Mouse (Mus musculus): ENCODE data around the gene Fxyd1. TPM values are rescaled to one million over a fixed set of nuclear protein-coding genes. Genes with fewer than 3 reads are reported as not detected.
A peak's percentile ranks its signal among the peaks of the same experiment; 100 is the strongest.

Fxyd1 gene
- total RNA-seq, 1 experiment from 2014 or later: not detected

- ATAC-seq (replicated peaks; ENCODE audit: insufficient number of reproducible peaks, low FRiP score, low TSS enrichment, poor library complexity, severe bottlenecking): no peak; the same call in 1 of the 2 replicates
These were observed 20.1 kb downstream of the Fxyd1 start for GRCm38 (mm10) chr7:31036917-31037316.

GRCm38 (mm10) chr7:31035291-31035690, 21.7 kb downstream of the Fxyd1 start:
- ATAC-seq (replicated peaks; ENCODE audit: insufficient number of reproducible peaks, low FRiP score, low TSS enrichment, poor library complexity, severe bottlenecking): no peak

GRCm38 (mm10) chr7:31034789-31035188, 22.2 kb downstream of the Fxyd1 start:
- no peak for ATAC-seq (replicated peaks; ENCODE audit: insufficient number of reproducible peaks, low FRiP score, low TSS enrichment, poor library complexity, severe bottlenecking)

- peak; percentile 75 for ATAC-seq (replicated peaks; ENCODE audit: insufficient number of reproducible peaks, low FRiP score, low TSS enrichment, poor library complexity, severe bottlenecking)
These were observed 23.4 kb downstream of the Fxyd1 start for GRCm38 (mm10) chr7:31033409-31034165.

- peak; percentile 73 for ATAC-seq (replicated peaks; ENCODE audit: insufficient number of reproducible peaks, low FRiP score, low TSS enrichment, poor library complexity, severe bottlenecking)
These were observed 25.3 kb downstream of the Fxyd1 start for GRCm38 (mm10) chr7:31031731-31032130.

- ATAC-seq (replicated peaks; ENCODE audit: insufficient number of reproducible peaks, low FRiP score, low TSS enrichment, poor library complexity, severe bottlenecking): no peak
These were observed 26.3 kb downstream of the Fxyd1 start for GRCm38 (mm10) chr7:31030717-31031116.

- no peak for ATAC-seq (replicated peaks; ENCODE audit: insufficient number of reproducible peaks, low FRiP score, low TSS enrichment, poor library complexity, severe bottlenecking)
These were observed 28.4 kb downstream of the Fxyd1 start for GRCm38 (mm10) chr7:31028609-31029008.

- ATAC-seq (replicated peaks; ENCODE audit: insufficient number of reproducible peaks, low FRiP score, low TSS enrichment, poor library complexity, severe bottlenecking): peak; percentile 89
These were observed 39.7 kb downstream of the Fxyd1 start for GRCm38 (mm10) chr7:31017104-31017901.

- no peak for ATAC-seq (replicated peaks; ENCODE audit: insufficient number of reproducible peaks, low FRiP score, low TSS enrichment, poor library complexity, severe bottlenecking)
These were observed 44.0 kb downstream of the Fxyd1 start for GRCm38 (mm10) chr7:31012971-31013370.

GRCm38 (mm10) chr7:31008889-31009288, 48.1 kb downstream of the Fxyd1 start:
- no peak for ATAC-seq (replicated peaks; ENCODE audit: insufficient number of reproducible peaks, low FRiP score, low TSS enrichment, poor library complexity, severe bottlenecking)

GRCm38 (mm10) chr7:31008175-31008574, 48.8 kb downstream of the Fxyd1 start:
- peak; percentile 83 for ATAC-seq (replicated peaks; ENCODE audit: insufficient number of reproducible peaks, low FRiP score, low TSS enrichment, poor library complexity, severe bottlenecking)

GRCm38 (mm10) chr7:31007775-31008174, 49.2 kb downstream of the Fxyd1 start:
- peak; percentile 40; the same call in 1 of the 2 replicates for ATAC-seq (replicated peaks; ENCODE audit: insufficient number of reproducible peaks, low FRiP score, low TSS enrichment, poor library complexity, severe bottlenecking)

- ATAC-seq (replicated peaks; ENCODE audit: insufficient number of reproducible peaks, low FRiP score, low TSS enrichment, poor library complexity, severe bottlenecking): peak; percentile 89
These were observed 54.3 kb downstream of the Fxyd1 start for GRCm38 (mm10) chr7:31002650-31003049.

Other genes starting within 250 kb of the Fxyd1 start
- 0.19 to 3.1 TPM (median 1.2 TPM) in 3 replicates for gene Ffar2, start 233.4 kb downstream of the Fxyd1 start, total RNA-seq (2017)
- not detected in 3 replicates for gene Ffar3, start 201.0 kb downstream of the Fxyd1 start, total RNA-seq (2017)
- 0.10 to 1.5 TPM (median 0.32 TPM) in 3 replicates for gene Ffar1, start 195.6 kb downstream of the Fxyd1 start, total RNA-seq (2017)
- 45.5 to 101 TPM (median 62.1 TPM) in 3 replicates for gene Cd22, start 176.9 kb downstream of the Fxyd1 start, total RNA-seq (2017)
- gene Mag, start 142.3 kb downstream of the Fxyd1 start, total RNA-seq (2017): 2.5 to 6.9 TPM (median 3.5 TPM) in 3 replicates
- gene Hamp2, start 132.5 kb downstream of the Fxyd1 start, total RNA-seq (2017): not detected in 3 replicates
- not detected in 3 replicates for gene Hamp, start 113.2 kb downstream of the Fxyd1 start, total RNA-seq (2017)
- gene Usf2, start 100.4 kb downstream of the Fxyd1 start, total RNA-seq (2017): 126 to 170 TPM (median 139 TPM) in 3 replicates
- 2.2 to 5.1 TPM (median 2.9 TPM) in 3 replicates for gene Lsr, start 83.7 kb downstream of the Fxyd1 start, total RNA-seq (2017)
- 1.3 TPM in 1 of 3 replicates, not detected in the others for gene Fam187b, start 83.4 kb downstream of the Fxyd1 start, total RNA-seq (2017)
- gene Fxyd5, start 14.7 kb downstream of the Fxyd1 start, total RNA-seq (2017): 930 to 1,250 TPM (median 1,146 TPM) in 3 replicates
- not detected in 3 replicates for gene Fxyd7, start 5.7 kb downstream of the Fxyd1 start, total RNA-seq (2017)
- gene Lgi4, start 2.1 kb upstream of the Fxyd1 start, total RNA-seq (2017): 0.21 to 0.49 TPM (median 0.38 TPM) in 3 replicates
- 0.29 TPM in 1 of 3 replicates, not detected in the others for gene Fxyd3, start 19.5 kb upstream of the Fxyd1 start, total RNA-seq (2017)
- 0.49 to 1.9 TPM (median 0.57 TPM) in 3 replicates for gene Hpn, start 58.1 kb upstream of the Fxyd1 start, total RNA-seq (2017)
- 3.0 to 4.3 TPM (median 4.1 TPM) in 3 replicates for gene Scn1b, start 69.8 kb upstream of the Fxyd1 start, total RNA-seq (2017)
- gene Gramd1a, start 98.7 kb upstream of the Fxyd1 start, total RNA-seq (2017): 60.2 to 141 TPM (median 71.3 TPM) in 3 replicates
- gene Scgb2b2, start 233.3 kb upstream of the Fxyd1 start, total RNA-seq (2017): not detected in 3 replicates
- not detected in 3 replicates for gene Scgb1b2, start 234.6 kb upstream of the Fxyd1 start, total RNA-seq (2017)